Mouse (Mus musculus) midbrain, postnatal 0 days (tissue): ENCODE data around the gene Zfp853. TPM values are rescaled to one million over a fixed set of nuclear protein-coding genes. Genes with fewer than 3 reads are reported as not detected.
A peak's percentile ranks its signal among the peaks of the same experiment; 100 is the strongest.

Experiments used
- ATAC-seq: fragments of 200-750 bp; cut with Nextera tagmentation; 2 replicates; pipeline ENCODE4 v1.8.0; 2017; ENCODE audit warnings: moderate number of reproducible peaks, mild to moderate bottlenecking, moderate TSS enrichment, moderate library complexity; ENCODE audit not compliant: low FRiP score
- DNase-seq: peaks from one replicate; pipeline ENCODE4 v3.0.0-alpha.2; 2015; ENCODE audit warnings: low spot score
- H3K27ac ChIP-seq: fragments of 300-500 bp; sonication (generic); 2 replicates; pipeline ENCODE4 v1.5.1; 2014; ENCODE audit warnings: low read depth, mild to moderate bottlenecking, low read length, mixed read lengths
- H3K27me3 ChIP-seq: fragments of 300-500 bp; sonication (generic); 2 replicates; pipeline ENCODE4 v1.6.1; 2014; ENCODE audit warnings: low read length, control low read depth, mixed read lengths; ENCODE audit not compliant: insufficient read depth
- H3K36me3 ChIP-seq: fragments of 300-500 bp; sonication (generic); 2 replicates; pipeline ENCODE4 v1.6.1; 2014; ENCODE audit warnings: low read length, control low read depth, mixed read lengths; ENCODE audit not compliant: insufficient read depth
- H3K4me1 ChIP-seq: fragments of 300-500 bp; sonication (generic); 2 replicates; pipeline ENCODE4 v1.6.1; 2014; ENCODE audit warnings: mild to moderate bottlenecking, control low read depth, antibody characterized with exemption, low read length, mixed read lengths; ENCODE audit not compliant: insufficient read depth
- H3K4me2 ChIP-seq: fragments of 300-500 bp; sonication (generic); 2 replicates; pipeline ENCODE4 v1.6.1; 2014; ENCODE audit warnings: low read depth, mild to moderate bottlenecking, low read length, mixed read lengths; ENCODE audit not compliant: poor library complexity, severe bottlenecking
- H3K4me3 ChIP-seq: fragments of 300-500 bp; sonication (generic); 2 replicates; pipeline ENCODE4 v1.5.1; 2014; ENCODE audit warnings: low read depth, mild to moderate bottlenecking, low read length, moderate library complexity
- H3K9ac ChIP-seq: fragments of 300-500 bp; sonication (generic); replicated peaks from 2 replicates; pipeline ENCODE4 v1.6.1; 2014; ENCODE audit warnings: mild to moderate bottlenecking, low read length, moderate library complexity, mixed read lengths; ENCODE audit not compliant: poor library complexity, severe bottlenecking
- H3K9me3 ChIP-seq: fragments of 300-500 bp; sonication (generic); 2 replicates; pipeline ENCODE4 v1.6.1; 2016; ENCODE audit warnings: low read length, control low read depth
- CTCF ChIP-seq: IDR thresholded peaks from 2 replicates; pipeline ENCODE4 v1.5.1; 2016; ENCODE audit warnings: antibody characterized with exemption, mild to moderate bottlenecking
- WGBS: fragments of 180-500 bp; shearing (Covaris S2); extraction: QIAGEN DNeasy Blood & Tissue Kit; methylation state at CpG from one replicate; pipeline ENCODE4 v1.1.7; 2014; 5-methylcytosine and 5-hydroxymethylcytosine counted together
- polyA plus RNA-seq: library from polyadenylated mRNA; unstranded; fragments of >200 nt; fragmentation: Nextera tagmentation; extraction: Ambion mirVana; gene quantifications from 2 replicates; pipeline ENCODE4 v1.2.1, GENCODE M21; 2015
- total RNA-seq: library from RNA; depleted of rRNA; stranded (reverse); fragments of >200 nt; gene quantifications from 2 replicates; pipeline ENCODE4 v1.2.3, GENCODE M21; 2014

The Zfp853 gene
- total and polyA plus RNA-seq, 2 experiments from 2014 or later, result 0.62 to 31.3 TPM

GRCm38 (mm10) chr5:143299686-143300085, 6.3 kb upstream of the Zfp853 start:
- peak; percentile 44 for DNase-seq
- peak; percentile 83 for TF ChIP-seq CTCF
- ATAC-seq, result no peak
- WGBS, result 90% methylated on average over 4 of the region's 4 CpGs
- Histone ChIP-seq H3K4me2 (no peak overlapping the region), H3K36me3 (peaks cover 35% of the 10 kb centered on the region), H3K4me1 (no peaks in the 10 kb centered on the region), H3K9me3 (no peaks in the 10 kb centered on the region), H3K9ac (no peak overlapping the region), H3K27ac (no peak overlapping the region), H3K27me3 (no peaks in the 10 kb centered on the region), H3K4me3 (no peak overlapping the region)

GRCm38 (mm10) chr5:143298391-143298790, 5.0 kb upstream of the Zfp853 start:
- peak; percentile 58 for TF ChIP-seq CTCF
- Histone ChIP-seq H3K27me3 (0 out of 2 replicates have a peak, but pooled peaks cover 3% of the 10 kb centered on the region), H3K4me3 (no peak overlapping the region), H3K9me3 (no peaks in the 10 kb centered on the region), H3K9ac (no peak overlapping the region), H3K4me1 (peaks cover 4% of the 10 kb centered on the region; the same call in 1 of the 2 replicates), H3K4me2 (no peak overlapping the region), H3K27ac (no peak overlapping the region), H3K36me3 (peaks cover 31% of the 10 kb centered on the region)
- ATAC-seq (no peak), DNase-seq (no peak)
- 94% methylated on average over 7 of the region's 7 CpGs for WGBS

GRCm38 (mm10) chr5:143297986-143298385, 4.6 kb upstream of the Zfp853 start:
- Histone ChIP-seq H3K4me2 (no peak overlapping the region), H3K4me1 (peaks cover 4% of the 10 kb centered on the region; the same call in 1 of the 2 replicates), H3K4me3 (no peak overlapping the region), H3K36me3 (peaks cover 31% of the 10 kb centered on the region), H3K9ac (no peak overlapping the region), H3K9me3 (no peaks in the 10 kb centered on the region), H3K27me3 (0 out of 2 replicates have a peak, but pooled peaks cover 3% of the 10 kb centered on the region), H3K27ac (no peak overlapping the region)
- no peak for TF ChIP-seq CTCF
- ATAC-seq, result no peak
- 92% methylated on average over 9 of the region's 9 CpGs for WGBS
- no peak for DNase-seq

GRCm38 (mm10) chr5:143295330-143295729, 1.9 kb upstream of the Zfp853 start:
- ATAC-seq (no peak), DNase-seq (no peak)
- no peak overlapping the region for H3K27ac ChIP-seq
- H3K36me3 ChIP-seq, result peaks cover 10% of the 10 kb centered on the region; the same call in 1 of the 2 replicates
- no peak overlapping the region for H3K4me3 ChIP-seq
- H3K4me2 ChIP-seq, result no peak overlapping the region
- H3K9ac ChIP-seq, result no peak overlapping the region
- peaks cover 4% of the 10 kb centered on the region; the same call in 1 of the 2 replicates for H3K4me1 ChIP-seq
- H3K27me3 ChIP-seq, result 0 out of 2 replicates have a peak, but pooled peaks cover 6% of the 10 kb centered on the region
- H3K9me3 ChIP-seq, result no peaks in the 10 kb centered on the region
- WGBS, result 75% methylated on average over 2 of the region's 2 CpGs
- no peak for TF ChIP-seq CTCF

GRCm38 (mm10) chr5:143294862-143295261, 1.4 kb upstream of the Zfp853 start:
- H3K9ac ChIP-seq, result no peak overlapping the region
- H3K4me1 ChIP-seq, result peaks cover 4% of the 10 kb centered on the region; the same call in 1 of the 2 replicates
- ATAC-seq (no peak), DNase-seq (no peak)
- 0 out of 2 replicates have a peak, but pooled peaks cover 6% of the 10 kb centered on the region for H3K27me3 ChIP-seq
- H3K36me3 ChIP-seq, result 0 out of 2 replicates have a peak, but pooled peaks cover 6% of the 10 kb centered on the region
- no peak overlapping the region for H3K4me2 ChIP-seq
- H3K9me3 ChIP-seq, result no peaks in the 10 kb centered on the region
- no peak overlapping the region for H3K4me3 ChIP-seq
- H3K27ac ChIP-seq, result no peak overlapping the region
- TF ChIP-seq CTCF, result peak; percentile 62
- WGBS, result 89% methylated on average over 3 of the region's 3 CpGs

- peaks cover 19% of the 10 kb centered on the region for H3K27me3 ChIP-seq
- DNase-seq, result no peak
- no peaks in the 10 kb centered on the region for H3K9me3 ChIP-seq
- 5% methylated on average over 15 of the region's 19 CpGs for WGBS
- peaks cover 4% of the 10 kb centered on the region; the same call in 1 of the 2 replicates for H3K4me1 ChIP-seq
- 0 out of 2 replicates have a peak, but pooled peaks have one; percentile 3 for ATAC-seq
- TF ChIP-seq CTCF, result no peak
- peak overlapping the region; percentile 59 for H3K4me3 ChIP-seq
- H3K27ac ChIP-seq, result no peak overlapping the region
- H3K4me2 ChIP-seq, result peak overlapping the region; percentile 96
- H3K36me3 ChIP-seq, result peaks cover 3% of the 10 kb centered on the region; the same call in 1 of the 2 replicates
- peak overlapping the region; percentile 75 for H3K9ac ChIP-seq
Observed at GRCm38 (mm10) chr5:143292879-143293278, 544 bp downstream of the Zfp853 start.
